Mouse (Mus musculus) mature B cell (primary cell): ENCODE data around the gene Gbp9.
"Not testable (repeated sequence)": the region's sequence is repeated elsewhere in the genome, so short reads cannot be mapped to it uniquely, and the experiment has no call there.

Experiments
- in situ Hi-C: fragments of 300-500 bp; cut with MboI; formaldehyde crosslinking; loops from 2 replicates; pipeline ENCODE4 v1.14.3; 2019

Gene Gbp9

GRCm38 (mm10) chr5:105139409-105140088 is at the start of gene Gbp9, which contains the start of the genes Gbp8 and Gbp4:
TSS of gene Gbp9 (minus strand) at chr5:105139539.
TSS of gene Gbp8 (minus strand) at chr5:105139540.
TSS of gene Gbp4 (minus strand) at chr5:105139586.
- in situ Hi-C loops: not testable (repeated sequence)

- in situ Hi-C loops: no loop called here
Observed at GRCm38 (mm10) chr5:105181446-105181845, 42.1 kb upstream of the Gbp9 start.

GRCm38 (mm10) chr5:105156582-105156981 is 17.2 kb upstream of the Gbp9 start:
- in situ Hi-C loops: no loop called here

- in situ Hi-C loops: no loop called here
Observed at GRCm38 (mm10) chr5:105154049-105154448, 14.7 kb upstream of the Gbp9 start.

- in situ Hi-C loops: not testable (repeated sequence)
Observed at GRCm38 (mm10) chr5:105148062-105148461, 8.7 kb upstream of the Gbp9 start.

GRCm38 (mm10) chr5:105146447-105146846 is 7.1 kb upstream of the Gbp9 start:
- in situ Hi-C loops: no loop called here

GRCm38 (mm10) chr5:105145731-105146130 is 6.4 kb upstream of the Gbp9 start:
- in situ Hi-C loops: not testable (repeated sequence)

- in situ Hi-C loops: not testable (repeated sequence)
Observed at GRCm38 (mm10) chr5:105140089-105140810, 911 bp upstream of the Gbp9 start.

GRCm38 (mm10) chr5:105138906-105139305 is 433 bp downstream of the Gbp9 start:
- in situ Hi-C loops: no loop called here

GRCm38 (mm10) chr5:105136706-105137304 is 2.5 kb downstream of the Gbp9 start:
- in situ Hi-C loops: not testable (repeated sequence)

GRCm38 (mm10) chr5:105121731-105122130 is 17.6 kb downstream of the Gbp9 start:
- in situ Hi-C loops: not testable (repeated sequence)

GRCm38 (mm10) chr5:105115740-105116139 is 23.6 kb downstream of the Gbp9 start:
- in situ Hi-C loops: no loop called here

GRCm38 (mm10) chr5:105114696-105115095 is 24.6 kb downstream of the Gbp9 start:
- in situ Hi-C loops: no loop called here

GRCm38 (mm10) chr5:105113656-105114055 is 25.7 kb downstream of the Gbp9 start:
- in situ Hi-C loops: no loop called here

GRCm38 (mm10) chr5:105110271-105110852 is 29.0 kb downstream of the Gbp9 start:
- in situ Hi-C loops: not testable (repeated sequence)

GRCm38 (mm10) chr5:105109775-105110174 is 29.6 kb downstream of the Gbp9 start:
- in situ Hi-C loops: not testable (repeated sequence)

- in situ Hi-C loops: not testable (repeated sequence)
Observed at GRCm38 (mm10) chr5:105105689-105106088, 33.6 kb downstream of the Gbp9 start.

- in situ Hi-C loops: no loop called here
Observed at GRCm38 (mm10) chr5:105081900-105082299, 57.4 kb downstream of the Gbp9 start.

GRCm38 (mm10) chr5:105068356-105068755 is 71.0 kb downstream of the Gbp9 start:
- in situ Hi-C loops: not testable (repeated sequence)

- in situ Hi-C loops: not testable (repeated sequence)
Observed at GRCm38 (mm10) chr5:105064443-105064842, 74.9 kb downstream of the Gbp9 start.

GRCm38 (mm10) chr5:105063321-105063720 is 76.0 kb downstream of the Gbp9 start:
- in situ Hi-C loops: no loop called here

GRCm38 (mm10) chr5:105062403-105062802 is 76.9 kb downstream of the Gbp9 start:
- in situ Hi-C loops: not testable (repeated sequence)
